Mouse (Mus musculus) embryonic fibroblast, embryonic 13.5 days (primary cell): ENCODE data around the gene Tesk1.

Source experiments
- CTCF ChIP-seq: IDR thresholded peaks from 2 replicates; pipeline ENCODE4 v1.5.1; 2011; ENCODE audit warnings: mild to moderate bottlenecking, control low read depth, low read length, moderate library complexity, borderline replicate concordance; ENCODE audit not compliant: insufficient read depth
- POLR2A ChIP-seq: IDR thresholded peaks from 2 replicates; pipeline ENCODE4 v1.6.1; 2011; ENCODE audit warnings: low read depth, mild to moderate bottlenecking, control low read depth, low read length, moderate library complexity

DNA sequence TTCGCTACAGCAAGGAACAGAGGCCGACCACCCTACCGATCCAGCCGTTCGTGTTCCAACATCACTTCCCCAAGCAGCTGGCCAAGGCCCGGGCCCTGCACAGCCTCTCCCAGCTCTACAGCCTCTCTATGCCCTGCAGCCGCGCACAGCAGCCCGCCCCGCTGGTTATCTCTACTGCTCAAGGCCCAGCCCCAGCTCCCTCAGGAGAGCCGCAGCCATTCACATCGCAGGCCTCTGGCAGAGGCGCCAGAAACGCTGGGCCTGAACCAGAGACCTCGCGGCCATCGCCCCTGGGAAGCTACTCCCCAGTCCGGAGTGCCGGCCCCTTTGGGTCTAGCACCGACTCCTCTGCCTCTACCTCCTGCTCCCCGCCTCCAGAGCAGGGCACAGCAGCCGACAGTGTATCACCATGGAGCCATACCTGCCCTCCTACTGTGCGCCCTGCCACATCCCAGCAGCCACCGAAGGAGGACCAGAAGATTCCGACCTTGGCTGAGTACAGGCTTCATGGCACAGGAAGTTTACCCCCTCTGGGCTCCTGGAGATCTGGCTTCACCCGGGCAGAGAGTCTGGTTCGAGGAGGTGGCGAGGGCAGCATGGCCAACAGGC, 20.0 kb upstream of the Tesk1 start:
- TF ChIP-seq CTCF (no peak), POLR2A (no peak)
